Mouse (Mus musculus): ENCODE measurements around the gene Rreb1.

DNA sequence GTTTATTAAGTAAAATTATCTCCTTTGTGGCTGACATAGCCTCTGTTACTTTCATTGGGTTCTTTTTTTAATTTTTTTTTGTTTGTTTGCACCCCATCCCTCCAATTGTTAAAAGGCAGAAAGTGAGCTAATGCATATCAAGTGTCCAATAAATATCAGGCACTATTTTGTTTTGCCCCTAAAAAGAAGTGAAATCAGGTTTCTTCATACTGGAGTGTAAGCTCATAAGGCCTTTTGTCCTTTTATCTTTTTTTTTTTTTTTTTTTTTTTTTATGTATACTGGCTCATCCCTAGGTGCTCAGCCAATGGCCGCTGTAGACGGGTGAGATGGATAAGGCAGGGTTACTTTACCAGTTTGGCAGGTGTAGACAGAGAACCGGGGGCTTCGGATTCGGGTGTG is 70.2 kb downstream of the Rreb1 start:
- TF ChIP-seq CTCF (IDR thresholded peaks at IDR 0.05; ENCODE audit: control insufficient read depth, insufficient read depth, insufficient read length) (no peak), USF1 (IDR thresholded peaks at IDR 0.05; ENCODE audit: low read depth) (no peak), MAX (IDR thresholded peaks at IDR 0.05) (no peak), MYOG (IDR thresholded peaks at IDR 0.05; ENCODE audit: control insufficient read depth, extremely low read depth, insufficient read length) (no peak), MYOD1 (IDR thresholded peaks at IDR 0.05; ENCODE audit: control insufficient read depth, insufficient read length, low read depth) (no peak)

Data from C2C12 (cell line).